Mouse (Mus musculus) cerebellum, adult (tissue): ENCODE measurements around the gene Mrpl33.

Source experiments
- ATAC-seq: cut with Nextera tagmentation; 2 replicates; pipeline ENCODE4 v1.9.2; 2017; ENCODE audit warnings: mild to moderate bottlenecking, moderate library complexity, mixed read lengths; ENCODE audit not compliant: insufficient number of reproducible peaks, low FRiP score, low TSS enrichment

Mrpl33 gene

GRCm38 (mm10) chr5:31687972-31688371 lies 91.2 kb downstream of the Mrpl33 start:
- ATAC-seq: no peak

- no peak for ATAC-seq
These were observed 96.5 kb downstream of the Mrpl33 start for GRCm38 (mm10) chr5:31693191-31693590.

- 0 out of 2 replicates have a peak, but pooled peaks have one; percentile 1 for ATAC-seq
These were observed 100.4 kb downstream of the Mrpl33 start, which contains the start of gene Rbks for GRCm38 (mm10) chr5:31696971-31697643. Rbks (minus strand) TSS chr5:31697627.

- peak; percentile 89 for ATAC-seq
These were observed 101.0 kb downstream of the Mrpl33 start, which contains the start of gene Babam2 for GRCm38 (mm10) chr5:31697644-31698296. Babam2 (plus strand) TSS chr5:31697684.

- peak; percentile 67 for ATAC-seq
These were observed 101.6 kb downstream of the Mrpl33 start for GRCm38 (mm10) chr5:31698297-31698726.

- ATAC-seq: no peak
These were observed 102.2 kb downstream of the Mrpl33 start for GRCm38 (mm10) chr5:31698931-31699330.

- ATAC-seq: no peak
These were observed 102.7 kb downstream of the Mrpl33 start for GRCm38 (mm10) chr5:31699397-31699796.

GRCm38 (mm10) chr5:31704971-31705370 lies 108.2 kb downstream of the Mrpl33 start:
- no peak for ATAC-seq

- ATAC-seq: no peak
These were observed 110.1 kb downstream of the Mrpl33 start for GRCm38 (mm10) chr5:31706826-31707225.

GRCm38 (mm10) chr5:31709389-31709788 lies 112.7 kb downstream of the Mrpl33 start:
- no peak for ATAC-seq

- no peak for ATAC-seq
These were observed 116.6 kb downstream of the Mrpl33 start for GRCm38 (mm10) chr5:31713280-31713711.

- no peak for ATAC-seq
These were observed 117.1 kb downstream of the Mrpl33 start for GRCm38 (mm10) chr5:31713841-31714264.
